Mouse (Mus musculus): ENCODE data around the gene Ntm. TPM values are rescaled to one million over a fixed set of nuclear protein-coding genes. Genes with fewer than 3 reads are reported as not detected.

The Ntm gene
- polyA plus RNA-seq, 1 experiment from 2014 or later: 14.3 TPM

DNA sequence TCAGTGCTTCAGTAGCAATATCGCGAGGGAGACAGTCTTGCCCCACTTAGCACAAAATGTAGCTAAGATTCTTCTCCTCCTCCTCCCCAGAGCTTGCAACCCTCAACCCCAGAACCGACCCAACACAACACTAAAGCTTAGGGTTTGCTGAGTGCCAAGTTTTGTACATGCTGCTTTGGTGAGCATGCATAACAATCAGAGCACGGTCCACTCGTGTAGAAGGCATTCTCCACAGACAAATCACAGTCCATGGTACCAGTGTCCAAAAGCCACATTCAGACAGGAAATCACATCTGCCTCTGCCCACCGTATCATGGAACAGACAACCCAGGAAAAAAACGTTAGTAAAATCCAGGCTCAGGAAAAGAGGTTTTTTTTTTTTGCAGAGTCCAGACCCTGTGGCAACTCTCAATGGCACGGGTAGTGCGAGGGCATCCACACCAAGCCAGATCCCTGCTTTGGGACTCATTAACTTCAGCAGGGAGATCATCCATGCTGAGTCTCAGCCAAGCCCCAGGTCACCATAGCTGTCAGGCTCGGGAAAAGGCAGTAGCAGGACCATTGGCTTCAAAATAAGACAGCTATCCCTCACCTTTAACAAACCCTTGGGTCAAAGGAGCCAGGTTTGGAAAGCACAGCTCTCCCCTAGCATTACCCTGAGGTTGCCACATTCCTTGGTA, 552.1 kb downstream of the Ntm start:
- WGBS: 58% methylated on average over 10 of the region's 10 CpGs
- peak overlapping the region; percentile 47 for H3K4me3 ChIP-seq (ENCODE audit: low read depth, low read length)
- H3K4me2 ChIP-seq (ENCODE audit: low read depth, low read length, severe bottlenecking): peak overlapping the region; percentile 98
- DNase-seq (ENCODE audit: low spot score): no peak
- no peaks in the 10 kb centered on the region for H3K36me3 ChIP-seq (ENCODE audit: control insufficient read depth, insufficient read depth, low read length)
- H3K4me1 ChIP-seq (replicated peaks; ENCODE audit: control insufficient read depth, insufficient read depth, low read length): no peaks in the 10 kb centered on the region; the same call in 1 of the 2 replicates
- peak; percentile 19; the same call in 1 of the 2 replicates for ATAC-seq (replicated peaks; ENCODE audit: low FRiP score)
- no peak overlapping the region for H3K27ac ChIP-seq (ENCODE audit: low read depth, low read length)
- H3K9ac ChIP-seq (ENCODE audit: low read length): peak overlapping the region; percentile 60
- H3K9me3 ChIP-seq (ENCODE audit: control insufficient read depth, low read length): no peaks in the 10 kb centered on the region
- peaks cover 15% of the 10 kb centered on the region for H3K27me3 ChIP-seq (ENCODE audit: control insufficient read depth, insufficient read depth, low read length)

DNA sequence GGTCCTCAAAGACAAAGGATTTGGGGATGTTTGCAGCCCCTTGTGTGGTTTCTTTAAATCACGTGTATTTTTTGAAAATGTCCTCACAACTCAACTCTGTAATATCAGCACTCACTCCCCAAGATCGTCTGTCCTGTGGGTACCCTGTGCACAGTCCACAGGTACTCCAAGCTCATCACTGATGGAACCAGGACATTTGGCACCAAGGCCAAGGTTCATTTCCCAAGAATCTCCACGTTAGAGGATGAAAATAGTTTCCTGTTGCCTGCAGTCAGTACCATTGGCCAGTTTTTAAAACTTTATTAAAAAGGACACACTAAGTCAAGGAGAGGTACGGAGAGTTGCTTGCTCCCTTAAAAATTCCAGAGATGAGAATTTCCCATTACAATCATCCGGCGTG, 552.7 kb downstream of the Ntm start:
- no peak for ATAC-seq (replicated peaks; ENCODE audit: low FRiP score)
- WGBS: 80% methylated on average over 6 of the region's 6 CpGs
- H3K9me3 ChIP-seq (ENCODE audit: control insufficient read depth, low read length): no peaks in the 10 kb centered on the region
- no peak for DNase-seq (ENCODE audit: low spot score)
- no peak overlapping the region for H3K4me2 ChIP-seq (ENCODE audit: low read depth, low read length, severe bottlenecking)
- H3K9ac ChIP-seq (ENCODE audit: low read length): no peak overlapping the region
- H3K36me3 ChIP-seq (ENCODE audit: control insufficient read depth, insufficient read depth, low read length): no peaks in the 10 kb centered on the region
- H3K27ac ChIP-seq (ENCODE audit: low read depth, low read length): no peak overlapping the region
- H3K4me3 ChIP-seq (ENCODE audit: low read depth, low read length): no peak overlapping the region
- H3K4me1 ChIP-seq (replicated peaks; ENCODE audit: control insufficient read depth, insufficient read depth, low read length): no peaks in the 10 kb centered on the region; the same call in 1 of the 2 replicates
- H3K27me3 ChIP-seq (ENCODE audit: control insufficient read depth, insufficient read depth, low read length): peaks cover 15% of the 10 kb centered on the region

DNA sequence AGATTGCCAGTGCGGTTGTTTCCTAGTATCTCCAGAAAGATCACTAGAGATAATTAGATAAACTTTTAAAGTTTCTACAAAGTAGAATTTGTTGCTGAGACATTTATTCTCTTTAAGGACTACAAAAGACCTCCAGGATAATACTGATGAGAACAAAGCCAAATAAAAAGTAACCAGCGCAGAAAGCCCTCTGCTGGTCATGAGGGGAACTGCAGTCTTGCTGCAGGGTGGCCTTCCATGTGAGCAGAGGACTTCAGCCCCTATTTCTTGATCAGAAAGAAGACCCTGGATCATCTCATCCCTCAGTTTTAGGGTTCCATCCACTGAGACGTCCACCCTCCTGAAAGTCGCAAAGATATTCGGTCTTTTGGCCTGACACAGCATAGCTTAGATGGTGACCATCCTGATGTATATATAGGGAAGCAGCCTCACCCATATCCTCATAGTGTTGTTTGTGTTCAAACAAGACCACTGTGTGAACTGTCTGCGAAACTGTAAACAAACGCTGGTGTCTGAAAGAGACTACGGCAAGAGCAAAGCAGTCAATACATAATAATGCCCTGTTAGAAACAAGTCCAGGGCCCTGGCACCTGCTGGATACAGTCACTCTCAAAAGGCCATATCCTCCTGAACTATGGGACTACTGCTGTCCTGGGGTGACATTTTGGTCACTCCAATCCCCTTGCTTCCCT, 553.6 kb downstream of the Ntm start:
- WGBS: 55% methylated on average over 8 of the region's 8 CpGs
- no peaks in the 10 kb centered on the region for H3K36me3 ChIP-seq (ENCODE audit: control insufficient read depth, insufficient read depth, low read length)
- no peak overlapping the region for H3K4me2 ChIP-seq (ENCODE audit: low read depth, low read length, severe bottlenecking)
- no peak overlapping the region for H3K27ac ChIP-seq (ENCODE audit: low read depth, low read length)
- no peak for ATAC-seq (replicated peaks; ENCODE audit: low FRiP score)
- H3K9me3 ChIP-seq (ENCODE audit: control insufficient read depth, low read length): no peaks in the 10 kb centered on the region
- no peak overlapping the region for H3K4me3 ChIP-seq (ENCODE audit: low read depth, low read length)
- no peak overlapping the region for H3K9ac ChIP-seq (ENCODE audit: low read length)
- DNase-seq (ENCODE audit: low spot score): peak; percentile 81
- H3K27me3 ChIP-seq (ENCODE audit: control insufficient read depth, insufficient read depth, low read length): peaks cover 15% of the 10 kb centered on the region
- no peaks in the 10 kb centered on the region; the same call in 1 of the 2 replicates for H3K4me1 ChIP-seq (replicated peaks; ENCODE audit: control insufficient read depth, insufficient read depth, low read length)

DNA sequence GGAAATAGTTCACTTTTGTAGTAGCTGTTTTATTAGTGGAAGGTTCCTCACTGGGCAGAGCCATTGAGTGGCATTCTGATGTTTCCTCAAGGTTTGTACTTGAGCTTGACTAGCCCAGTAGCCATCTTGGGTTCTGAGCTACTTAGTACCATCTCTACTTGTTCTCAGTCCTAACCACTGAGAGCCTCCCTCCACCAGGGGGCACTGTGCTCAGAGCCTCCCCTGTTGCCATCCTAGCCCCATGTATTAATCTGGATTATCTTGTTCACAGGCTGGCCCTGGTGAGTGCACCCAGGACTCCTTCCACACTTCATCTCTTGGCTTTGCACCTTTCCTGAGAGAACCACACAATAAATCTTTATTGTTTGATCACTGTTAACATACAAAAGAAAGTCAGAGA, 555.0 kb downstream of the Ntm start:
- DNase-seq (ENCODE audit: low spot score) (peak; percentile 58), ATAC-seq (replicated peaks; ENCODE audit: low FRiP score) (no peak)
- Histone ChIP-seq H3K4me2 (ENCODE audit: low read depth, low read length, severe bottlenecking) (no peak overlapping the region), H3K36me3 (ENCODE audit: control insufficient read depth, insufficient read depth, low read length) (no peaks in the 10 kb centered on the region), H3K9me3 (ENCODE audit: control insufficient read depth, low read length) (no peaks in the 10 kb centered on the region), H3K4me3 (ENCODE audit: low read depth, low read length) (no peak overlapping the region), H3K27ac (ENCODE audit: low read depth, low read length) (no peak overlapping the region), H3K4me1 (replicated peaks; ENCODE audit: control insufficient read depth, insufficient read depth, low read length) (no peaks in the 10 kb centered on the region; the same call in 1 of the 2 replicates), H3K27me3 (ENCODE audit: control insufficient read depth, insufficient read depth, low read length) (peaks cover 6% of the 10 kb centered on the region; the same call in 1 of the 2 replicates), H3K9ac (ENCODE audit: low read length) (no peak overlapping the region)

DNA sequence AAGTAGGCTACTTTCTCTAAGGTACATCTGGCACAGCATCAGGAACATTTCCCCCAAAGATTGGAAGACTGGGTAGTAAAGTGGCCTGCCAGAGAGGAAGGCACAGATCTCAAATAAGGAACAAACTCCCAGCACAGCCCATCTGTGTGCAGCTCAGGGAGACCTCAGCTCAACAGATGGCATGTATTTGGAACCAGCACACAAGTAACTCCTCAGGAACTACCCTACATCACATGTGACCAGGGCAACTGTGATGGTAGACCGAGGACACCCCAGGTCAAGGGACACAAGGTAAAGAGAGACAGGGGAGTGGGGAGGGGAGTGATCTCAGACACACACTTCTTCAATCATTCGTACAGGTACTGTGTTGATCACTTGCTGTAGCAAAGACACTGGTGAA, 556.0 kb downstream of the Ntm start:
- no peak overlapping the region for H3K27ac ChIP-seq (ENCODE audit: low read depth, low read length)
- H3K27me3 ChIP-seq (ENCODE audit: control insufficient read depth, insufficient read depth, low read length): peaks cover 4% of the 10 kb centered on the region; the same call in 1 of the 2 replicates
- H3K9me3 ChIP-seq (ENCODE audit: control insufficient read depth, low read length): no peaks in the 10 kb centered on the region
- H3K9ac ChIP-seq (ENCODE audit: low read length): no peak overlapping the region
- H3K4me3 ChIP-seq (ENCODE audit: low read depth, low read length): no peak overlapping the region
- DNase-seq (ENCODE audit: low spot score) (no peak), ATAC-seq (replicated peaks; ENCODE audit: low FRiP score) (no peak)
- H3K4me1 ChIP-seq (replicated peaks; ENCODE audit: control insufficient read depth, insufficient read depth, low read length): no peaks in the 10 kb centered on the region; the same call in 1 of the 2 replicates
- H3K36me3 ChIP-seq (ENCODE audit: control insufficient read depth, insufficient read depth, low read length): no peaks in the 10 kb centered on the region
- H3K4me2 ChIP-seq (ENCODE audit: low read depth, low read length, severe bottlenecking): no peak overlapping the region
- WGBS: 93% methylated on average over 2 of the region's 2 CpGs

DNA sequence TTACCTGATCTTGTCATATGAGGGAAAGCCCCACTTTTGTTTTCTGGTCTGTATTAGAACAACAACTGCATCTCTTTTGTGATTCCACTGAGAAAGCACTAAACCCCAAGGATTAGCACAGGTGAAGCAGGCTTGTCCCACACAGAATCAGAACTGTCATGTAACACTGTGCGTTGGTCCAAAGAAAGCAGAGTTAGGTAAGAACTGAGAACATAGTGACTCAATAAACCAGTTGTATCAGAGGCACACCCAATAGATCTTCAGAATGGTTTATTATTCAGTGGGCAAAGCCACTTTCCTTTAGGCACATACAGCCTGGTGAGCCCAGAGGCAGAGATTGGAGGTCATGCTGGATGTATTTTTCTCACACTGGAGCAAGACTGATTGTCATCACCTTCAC, 556.9 kb downstream of the Ntm start:
- Histone ChIP-seq H3K36me3 (ENCODE audit: control insufficient read depth, insufficient read depth, low read length) (no peaks in the 10 kb centered on the region), H3K4me1 (replicated peaks; ENCODE audit: control insufficient read depth, insufficient read depth, low read length) (no peaks in the 10 kb centered on the region; the same call in 1 of the 2 replicates), H3K9ac (ENCODE audit: low read length) (no peak overlapping the region), H3K27me3 (ENCODE audit: control insufficient read depth, insufficient read depth, low read length) (peaks cover 4% of the 10 kb centered on the region; the same call in 1 of the 2 replicates), H3K4me3 (ENCODE audit: low read depth, low read length) (no peak overlapping the region), H3K4me2 (ENCODE audit: low read depth, low read length, severe bottlenecking) (no peak overlapping the region), H3K9me3 (ENCODE audit: control insufficient read depth, low read length) (no peaks in the 10 kb centered on the region), H3K27ac (ENCODE audit: low read depth, low read length) (no peak overlapping the region)
- DNase-seq (ENCODE audit: low spot score): no peak
- WGBS: 83% methylated on average over 1 of the region's 1 CpGs
- ATAC-seq (replicated peaks; ENCODE audit: low FRiP score): no peak

DNA sequence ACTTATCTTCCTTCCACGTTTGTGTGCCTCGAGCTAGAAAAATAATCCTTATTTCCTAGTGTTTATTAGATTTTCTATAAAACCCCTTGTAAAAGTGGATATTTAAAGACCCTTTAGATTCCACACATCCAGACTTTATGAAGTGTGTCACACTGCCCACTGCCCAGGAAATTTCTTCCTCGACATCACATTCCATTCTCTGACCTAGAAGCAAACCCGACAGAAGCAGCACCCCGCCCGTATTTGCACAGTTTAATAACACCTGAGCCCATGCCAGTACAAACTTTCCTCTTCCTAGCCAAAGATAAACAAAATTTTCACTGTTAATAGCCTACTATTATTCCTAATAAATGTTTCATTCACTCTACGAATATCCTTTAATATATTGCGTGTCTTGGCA, 562.8 kb downstream of the Ntm start:
- Histone ChIP-seq H3K9ac (ENCODE audit: low read length) (no peak overlapping the region), H3K4me1 (replicated peaks; ENCODE audit: control insufficient read depth, insufficient read depth, low read length) (no peaks in the 10 kb centered on the region), H3K9me3 (ENCODE audit: control insufficient read depth, low read length) (no peaks in the 10 kb centered on the region), H3K27ac (ENCODE audit: low read depth, low read length) (no peak overlapping the region), H3K4me2 (ENCODE audit: low read depth, low read length, severe bottlenecking) (no peak overlapping the region), H3K27me3 (ENCODE audit: control insufficient read depth, insufficient read depth, low read length) (no peaks in the 10 kb centered on the region), H3K4me3 (ENCODE audit: low read depth, low read length) (no peak overlapping the region), H3K36me3 (ENCODE audit: control insufficient read depth, insufficient read depth, low read length) (no peaks in the 10 kb centered on the region)
- ATAC-seq (replicated peaks; ENCODE audit: low FRiP score): no peak
- 82% methylated on average over 8 of the region's 8 CpGs for WGBS
- no peak for DNase-seq (ENCODE audit: low spot score)

DNA sequence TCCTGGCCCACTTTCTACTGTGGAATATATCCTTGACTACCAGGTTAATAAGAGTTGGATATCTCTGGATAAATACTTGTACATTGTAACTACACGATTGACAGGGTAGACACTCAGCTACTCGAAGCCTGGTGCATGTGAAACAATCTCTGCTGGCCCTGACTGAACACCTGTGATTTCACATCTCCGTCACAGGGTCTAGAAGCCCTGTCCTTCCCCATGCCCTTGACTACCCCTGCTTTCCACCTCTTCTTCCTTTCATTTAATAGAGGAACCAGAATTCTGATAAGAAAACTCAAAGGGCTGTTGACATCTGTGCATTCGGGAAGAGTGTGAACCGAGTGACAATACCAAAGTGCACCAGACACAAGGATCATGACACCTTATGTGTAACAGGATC, 566.8 kb downstream of the Ntm start:
- no peak overlapping the region for H3K4me2 ChIP-seq (ENCODE audit: low read depth, low read length, severe bottlenecking)
- no peaks in the 10 kb centered on the region for H3K4me1 ChIP-seq (replicated peaks; ENCODE audit: control insufficient read depth, insufficient read depth, low read length)
- H3K27ac ChIP-seq (ENCODE audit: low read depth, low read length): no peak overlapping the region
- H3K36me3 ChIP-seq (ENCODE audit: control insufficient read depth, insufficient read depth, low read length): no peaks in the 10 kb centered on the region
- no peak for DNase-seq (ENCODE audit: low spot score)
- H3K27me3 ChIP-seq (ENCODE audit: control insufficient read depth, insufficient read depth, low read length): no peaks in the 10 kb centered on the region
- no peak for ATAC-seq (replicated peaks; ENCODE audit: low FRiP score)
- H3K9me3 ChIP-seq (ENCODE audit: control insufficient read depth, low read length): no peaks in the 10 kb centered on the region
- 90% methylated on average over 5 of the region's 5 CpGs for WGBS
- no peak overlapping the region for H3K9ac ChIP-seq (ENCODE audit: low read length)
- H3K4me3 ChIP-seq (ENCODE audit: low read depth, low read length): no peak overlapping the region

Data from forebrain, embryonic 11.5 days (tissue).